Mouse (Mus musculus): Measurements from ENCODE around the gene En2. TPM values are rescaled to one million over a fixed set of nuclear protein-coding genes. Genes with fewer than 3 reads are reported as not detected.
A peak's percentile ranks its signal among the peaks of the same experiment; 100 is the strongest.

En2 gene
- polyA plus RNA-seq, 1 experiment from 2014 or later, result 0.55 TPM

GRCm38 (mm10) chr5:28173674-28174073 is 8.2 kb downstream of the En2 start:
- H3K4me3 ChIP-seq (ENCODE audit: low read length), result no peak overlapping the region
- no peak overlapping the region for H3K27ac ChIP-seq (ENCODE audit: low read depth, low read length)
- H3K27me3 ChIP-seq (replicated peaks; ENCODE audit: control insufficient read depth, insufficient read depth, low read length), result peaks cover 63% of the 10 kb centered on the region
- no peaks in the 10 kb centered on the region for H3K36me3 ChIP-seq (ENCODE audit: control insufficient read depth, insufficient read depth, low read length)
- H3K4me2 ChIP-seq (ENCODE audit: low read length), result no peak overlapping the region
- H3K4me1 ChIP-seq (ENCODE audit: control insufficient read depth, insufficient read depth, low read depth, low read length), result peaks cover 4% of the 10 kb centered on the region; the same call in 1 of the 2 replicates
- H3K9ac ChIP-seq (ENCODE audit: low read depth, low read length), result no peak overlapping the region
- WGBS, result 20% methylated on average over 1 of the region's 1 CpGs
- no peaks in the 10 kb centered on the region for H3K9me3 ChIP-seq (ENCODE audit: control insufficient read depth, low read length)
- no peak for ATAC-seq

- no peak for ATAC-seq
- WGBS, result 1% methylated on average over 9 of the region's 9 CpGs
- Histone ChIP-seq H3K36me3 (ENCODE audit: control insufficient read depth, insufficient read depth, low read length) (no peaks in the 10 kb centered on the region), H3K4me2 (ENCODE audit: low read length) (0 out of 2 replicates have a peak overlapping the region, but pooled peaks have one; percentile 19), H3K4me3 (ENCODE audit: low read length) (no peak overlapping the region), H3K9ac (ENCODE audit: low read depth, low read length) (no peak overlapping the region), H3K27ac (ENCODE audit: low read depth, low read length) (peak overlapping the region; percentile 13; the same call in 1 of the 2 replicates), H3K9me3 (ENCODE audit: control insufficient read depth, low read length) (no peaks in the 10 kb centered on the region), H3K27me3 (replicated peaks; ENCODE audit: control insufficient read depth, insufficient read depth, low read length) (peaks cover 65% of the 10 kb centered on the region), H3K4me1 (ENCODE audit: control insufficient read depth, insufficient read depth, low read depth, low read length) (peaks cover 4% of the 10 kb centered on the region; the same call in 1 of the 2 replicates)
Measured at GRCm38 (mm10) chr5:28174086-28174485, 8.6 kb downstream of the En2 start.

- Histone ChIP-seq H3K4me3 (ENCODE audit: low read length) (peak overlapping the region; percentile 20; the same call in 1 of the 2 replicates), H3K9me3 (ENCODE audit: control insufficient read depth, low read length) (no peaks in the 10 kb centered on the region), H3K27me3 (replicated peaks; ENCODE audit: control insufficient read depth, insufficient read depth, low read length) (peaks cover 59% of the 10 kb centered on the region), H3K36me3 (ENCODE audit: control insufficient read depth, insufficient read depth, low read length) (no peaks in the 10 kb centered on the region), H3K4me2 (ENCODE audit: low read length) (peak overlapping the region; percentile 41), H3K4me1 (ENCODE audit: control insufficient read depth, insufficient read depth, low read depth, low read length) (peaks cover 4% of the 10 kb centered on the region; the same call in 1 of the 2 replicates), H3K27ac (ENCODE audit: low read depth, low read length) (peak overlapping the region; percentile 69), H3K9ac (ENCODE audit: low read depth, low read length) (0 out of 2 replicates have a peak overlapping the region, but pooled peaks have one; percentile 27)
- ATAC-seq, result peak; percentile 78
- 2% methylated on average over 24 of the region's 24 CpGs for WGBS
Measured at GRCm38 (mm10) chr5:28174876-28175569, 9.5 kb downstream of the En2 start.

- no peaks in the 10 kb centered on the region for H3K9me3 ChIP-seq (ENCODE audit: control insufficient read depth, low read length)
- peaks cover 4% of the 10 kb centered on the region; the same call in 1 of the 2 replicates for H3K4me1 ChIP-seq (ENCODE audit: control insufficient read depth, insufficient read depth, low read depth, low read length)
- H3K9ac ChIP-seq (ENCODE audit: low read depth, low read length), result no peak overlapping the region
- no peak overlapping the region for H3K4me3 ChIP-seq (ENCODE audit: low read length)
- H3K4me2 ChIP-seq (ENCODE audit: low read length), result peak overlapping the region; percentile 41
- peaks cover 61% of the 10 kb centered on the region for H3K27me3 ChIP-seq (replicated peaks; ENCODE audit: control insufficient read depth, insufficient read depth, low read length)
- no peak for ATAC-seq
- 4% methylated on average over 10 of the region's 10 CpGs for WGBS
- H3K27ac ChIP-seq (ENCODE audit: low read depth, low read length), result peak overlapping the region; percentile 69
- no peaks in the 10 kb centered on the region for H3K36me3 ChIP-seq (ENCODE audit: control insufficient read depth, insufficient read depth, low read length)
Measured at GRCm38 (mm10) chr5:28175570-28175919, 10.1 kb downstream of the En2 start.

- no peaks in the 10 kb centered on the region for H3K36me3 ChIP-seq (ENCODE audit: control insufficient read depth, insufficient read depth, low read length)
- 11% methylated on average over 4 of the region's 4 CpGs for WGBS
- no peak overlapping the region; the same call in 1 of the 2 replicates for H3K4me2 ChIP-seq (ENCODE audit: low read length)
- peaks cover 61% of the 10 kb centered on the region for H3K27me3 ChIP-seq (replicated peaks; ENCODE audit: control insufficient read depth, insufficient read depth, low read length)
- ATAC-seq, result no peak
- H3K4me1 ChIP-seq (ENCODE audit: control insufficient read depth, insufficient read depth, low read depth, low read length), result peaks cover 4% of the 10 kb centered on the region; the same call in 1 of the 2 replicates
- H3K9me3 ChIP-seq (ENCODE audit: control insufficient read depth, low read length), result no peaks in the 10 kb centered on the region
- H3K27ac ChIP-seq (ENCODE audit: low read depth, low read length), result no peak overlapping the region
- H3K4me3 ChIP-seq (ENCODE audit: low read length), result no peak overlapping the region
- H3K9ac ChIP-seq (ENCODE audit: low read depth, low read length), result no peak overlapping the region
Measured at GRCm38 (mm10) chr5:28176023-28176422, 10.5 kb downstream of the En2 start.

GRCm38 (mm10) chr5:28176585-28176984 is 11.1 kb downstream of the En2 start:
- Histone ChIP-seq H3K9ac (ENCODE audit: low read depth, low read length) (no peak overlapping the region), H3K27me3 (replicated peaks; ENCODE audit: control insufficient read depth, insufficient read depth, low read length) (peaks cover 58% of the 10 kb centered on the region), H3K4me1 (ENCODE audit: control insufficient read depth, insufficient read depth, low read depth, low read length) (peaks cover 4% of the 10 kb centered on the region; the same call in 1 of the 2 replicates), H3K9me3 (ENCODE audit: control insufficient read depth, low read length) (no peaks in the 10 kb centered on the region), H3K4me3 (ENCODE audit: low read length) (no peak overlapping the region), H3K36me3 (ENCODE audit: control insufficient read depth, insufficient read depth, low read length) (no peaks in the 10 kb centered on the region), H3K4me2 (ENCODE audit: low read length) (no peak overlapping the region), H3K27ac (ENCODE audit: low read depth, low read length) (no peak overlapping the region)
- no peak for ATAC-seq
- 5% methylated on average over 2 of the region's 2 CpGs for WGBS

- Histone ChIP-seq H3K4me2 (ENCODE audit: low read length) (no peak overlapping the region), H3K27me3 (replicated peaks; ENCODE audit: control insufficient read depth, insufficient read depth, low read length) (peaks cover 50% of the 10 kb centered on the region), H3K4me3 (ENCODE audit: low read length) (no peak overlapping the region), H3K9ac (ENCODE audit: low read depth, low read length) (no peak overlapping the region), H3K9me3 (ENCODE audit: control insufficient read depth, low read length) (no peaks in the 10 kb centered on the region), H3K27ac (ENCODE audit: low read depth, low read length) (no peak overlapping the region), H3K36me3 (ENCODE audit: control insufficient read depth, insufficient read depth, low read length) (no peaks in the 10 kb centered on the region), H3K4me1 (ENCODE audit: control insufficient read depth, insufficient read depth, low read depth, low read length) (peaks cover 4% of the 10 kb centered on the region; the same call in 1 of the 2 replicates)
- WGBS, result 27% methylated on average over 5 of the region's 5 CpGs
- no peak for ATAC-seq
Measured at GRCm38 (mm10) chr5:28178322-28178721, 12.8 kb downstream of the En2 start.

- no peaks in the 10 kb centered on the region for H3K9me3 ChIP-seq (ENCODE audit: control insufficient read depth, low read length)
- H3K4me2 ChIP-seq (ENCODE audit: low read length), result no peak overlapping the region
- H3K9ac ChIP-seq (ENCODE audit: low read depth, low read length), result no peak overlapping the region
- ATAC-seq, result no peak
- H3K27me3 ChIP-seq (replicated peaks; ENCODE audit: control insufficient read depth, insufficient read depth, low read length), result peaks cover 43% of the 10 kb centered on the region
- no peak overlapping the region for H3K4me3 ChIP-seq (ENCODE audit: low read length)
- no peaks in the 10 kb centered on the region for H3K36me3 ChIP-seq (ENCODE audit: control insufficient read depth, insufficient read depth, low read length)
- 25% methylated on average over 7 of the region's 7 CpGs for WGBS
- H3K27ac ChIP-seq (ENCODE audit: low read depth, low read length), result no peak overlapping the region
- H3K4me1 ChIP-seq (ENCODE audit: control insufficient read depth, insufficient read depth, low read depth, low read length), result peaks cover 4% of the 10 kb centered on the region; the same call in 1 of the 2 replicates
Measured at GRCm38 (mm10) chr5:28179237-28179790, 13.8 kb downstream of the En2 start.

Data from hindbrain, embryonic 16.5 days (tissue).